Mouse (Mus musculus) ES-Bruce4 (cell line): ENCODE measurements at regions not wholly inside any gene's neighbourhood (a gene's known extent, or its start where the extent isn't known, plus 50 kb on each side); places are given as distances from the start of the nearest gene placed in this dataset.

ENCODE experiments used
- CTCF ChIP-seq: IDR thresholded peaks from one replicate; pipeline ENCODE4 v1.8.1; 2011; ENCODE audit warnings: low read depth, low read length
- EP300 ChIP-seq: IDR thresholded peaks from 2 replicates; pipeline ENCODE4 v1.6.1; 2011; ENCODE audit warnings: low read depth, low read length; ENCODE audit not compliant: insufficient read depth
- POLR2A ChIP-seq: IDR thresholded peaks from one replicate; pipeline ENCODE4 v1.8.1; 2011; ENCODE audit warnings: low read length; ENCODE audit not compliant: insufficient read depth

GRCm38 (mm10) chr6:101482635-101483465, 105.2 kb upstream of the Pdzrn3 start:
- TF ChIP-seq POLR2A (no peak), EP300 (no peak), CTCF (no peak)
